Mouse (Mus musculus) olfactory bulb, adult 2 months (tissue): ENCODE results near the gene Kcnk16. TPM values are rescaled to one million over a fixed set of nuclear protein-coding genes. Genes with fewer than 3 reads are reported as not detected.
"Not testable (repeated sequence)": the region's sequence is repeated elsewhere in the genome, so short reads cannot be mapped to it uniquely, and the experiment has no call there.

Experiments
- H3K27ac ChIP-seq: fragments of 200-500 bp; 2 replicates; pipeline ENCODE4 v1.5.1; 2012; ENCODE audit warnings: low read depth, low read length; ENCODE audit not compliant: insufficient read depth
- H3K4me1 ChIP-seq: fragments of 200-500 bp; 2 replicates; pipeline ENCODE4 v1.6.1; 2012; ENCODE audit warnings: low read length; ENCODE audit not compliant: control insufficient read depth, insufficient read depth
- H3K4me3 ChIP-seq: fragments of 200-500 bp; 2 replicates; pipeline ENCODE4 v1.5.1; 2012; ENCODE audit warnings: mild to moderate bottlenecking, low read depth, low read length, moderate library complexity; ENCODE audit not compliant: insufficient read depth
- CTCF ChIP-seq: fragments of 200-500 bp; IDR thresholded peaks from 2 replicates; pipeline ENCODE4 v1.5.1; 2012; ENCODE audit warnings: low read depth, mild to moderate bottlenecking, low read length, moderate library complexity; ENCODE audit not compliant: insufficient read depth
- POLR2A ChIP-seq: fragments of 200-500 bp; IDR thresholded peaks from 2 replicates; pipeline ENCODE4 v1.6.1; 2012; ENCODE audit warnings: mild to moderate bottlenecking, low read depth, low read length, moderate library complexity; ENCODE audit not compliant: insufficient read depth
- WGBS: fragments of 180-500 bp; shearing (Covaris S2); methylation state at CpG from one replicate; pipeline ENCODE4 v1.1.7; 2018; 5-methylcytosine and 5-hydroxymethylcytosine counted together
- polyA plus RNA-seq: library from polyadenylated mRNA; stranded (reverse); fragments of >200 nt; gene quantifications from 2 replicates; pipeline ENCODE4 v1.2.4, GENCODE M21; 2012; ENCODE audit warnings: low replicate concordance; ENCODE audit not compliant: missing spikeins, insufficient read depth, insufficient read length

The Kcnk16 gene
- not detected in 2 replicates for polyA plus RNA-seq

GRCm38 (mm10) chr14:20269082-20269809 lies at the start of gene Kcnk16:
TSS of gene Kcnk16 (minus strand) at chr14:20269199.
- WGBS, result 89% methylated on average over 6 of the region's 6 CpGs
- TF ChIP-seq POLR2A (no peak), CTCF (no peak)
- Histone ChIP-seq H3K27ac (no peak within 1 kb of the TSS), H3K4me3 (no peak within 1 kb of the TSS), H3K4me1 (no peaks in the 10 kb centered on the region)

- WGBS, result 94% methylated on average over 1 of the region's 1 CpGs
- Histone ChIP-seq H3K4me3 (no peak overlapping the region), H3K4me1 (no peaks in the 10 kb centered on the region), H3K27ac (no peak overlapping the region)
- TF ChIP-seq CTCF (no peak), POLR2A (no peak)
Observed at GRCm38 (mm10) chr14:20315137-20315536, 46.1 kb upstream of the Kcnk16 start.

- not testable (repeated sequence) for H3K27ac ChIP-seq, H3K4me1 ChIP-seq, H3K4me3 ChIP-seq
- WGBS, result 77% methylated on average over 2 of the region's 2 CpGs
Observed at GRCm38 (mm10) chr14:20305085-20305484, 36.1 kb upstream of the Kcnk16 start.

GRCm38 (mm10) chr14:20298131-20298530 lies 29.1 kb upstream of the Kcnk16 start:
- peaks cover 6% of the 10 kb centered on the region; the same call in 1 of the 2 replicates for H3K4me1 ChIP-seq
- H3K4me3 ChIP-seq, result no peak overlapping the region
- WGBS, result 33% methylated on average over 3 of the region's 3 CpGs
- no peak overlapping the region for H3K27ac ChIP-seq
- TF ChIP-seq CTCF (no peak), POLR2A (no peak)

- WGBS, result 78% methylated on average over 3 of the region's 3 CpGs
- H3K4me1 ChIP-seq, result peaks cover 6% of the 10 kb centered on the region; the same call in 1 of the 2 replicates
- H3K27ac ChIP-seq, result peak overlapping the region; percentile 75; the same call in 1 of the 2 replicates
- TF ChIP-seq CTCF (no peak), POLR2A (no peak)
- H3K4me3 ChIP-seq, result no peak overlapping the region
Observed at GRCm38 (mm10) chr14:20297616-20298015, 28.6 kb upstream of the Kcnk16 start.

GRCm38 (mm10) chr14:20294947-20295346 lies 25.9 kb upstream of the Kcnk16 start:
- Histone ChIP-seq H3K4me3 (peak overlapping the region; percentile 50), H3K27ac (no peak overlapping the region), H3K4me1 (peaks cover 6% of the 10 kb centered on the region; the same call in 1 of the 2 replicates)
- TF ChIP-seq POLR2A (no peak), CTCF (no peak)
- WGBS, result 26% methylated on average over 8 of the region's 8 CpGs

- Histone ChIP-seq H3K27ac (no peak within 1 kb of the TSS), H3K4me3 (peak within 1 kb of the TSS; percentile 50), H3K4me1 (peaks cover 6% of the 10 kb centered on the region; the same call in 1 of the 2 replicates)
- no peak for TF ChIP-seq CTCF
- no peak for TF ChIP-seq POLR2A
- WGBS, result 22% methylated on average over 14 of the region's 14 CpGs
Observed at GRCm38 (mm10) chr14:20294117-20294892, 25.3 kb upstream of the Kcnk16 start, which contains the start of gene Nudt13. TSS of gene Nudt13 (plus strand) at chr14:20294697.

GRCm38 (mm10) chr14:20291391-20291790 lies 22.4 kb upstream of the Kcnk16 start:
- H3K4me3 ChIP-seq, result no peak overlapping the region
- WGBS, result 57% methylated on average over 4 of the region's 4 CpGs
- TF ChIP-seq CTCF, result no peak
- no peak for TF ChIP-seq POLR2A
- H3K4me1 ChIP-seq, result peaks cover 2% of the 10 kb centered on the region; the same call in 1 of the 2 replicates
- H3K27ac ChIP-seq, result no peak overlapping the region

GRCm38 (mm10) chr14:20268421-20268820 lies 578 bp downstream of the Kcnk16 start:
- 65% methylated on average over 6 of the region's 6 CpGs for WGBS
- Histone ChIP-seq H3K27ac (no peak overlapping the region), H3K4me3 (no peak overlapping the region), H3K4me1 (no peaks in the 10 kb centered on the region)
- TF ChIP-seq CTCF, result no peak
- no peak for TF ChIP-seq POLR2A
